ENCODE assay signal across 22 mouse cellular contexts in genomic region chr11:46200664-46201063, GRCm38 (mm10). TPM values are rescaled to one million over a fixed set of nuclear protein-coding genes. Genes with fewer than 3 reads are reported as not detected.
A peak's percentile ranks its signal among the peaks of the same experiment; 100 is the strongest.
DNase-seq lines count a peak whose midpoint lies in the region; ATAC-seq and TF ChIP-seq lines count a peak whose summit lies in the region.
"Had no signal": no experiment of that assay in that cellular context is flagged by ENCODE, and none has a peak within 500 bp of the region (broad histone marks: within the 10 kb centered on the region; RNA-seq: fewer than 3 reads in every experiment).

No protein-coding gene starts in this region.

- no peak for TF ChIP-seq POLR2A in kidney, adult 2 months (IDR thresholded peaks at IDR 0.05; ENCODE audit: low read depth, low read length)
- no peak for TF ChIP-seq POLR2A in cerebellum, adult 2 months (IDR thresholded peaks at IDR 0.05; ENCODE audit: borderline replicate concordance, insufficient read depth, low read length)

- H3K36me3 ChIP-seq in heart, embryonic 11.5 days (ENCODE audit: control insufficient read depth, insufficient read depth, low read length): 0 out of 2 replicates have a peak, but pooled peaks cover 2% of the 10 kb centered on the region
- H3K36me3 ChIP-seq in kidney, embryonic 15.5 days: 0 out of 2 replicates have a peak, but pooled peaks cover 5% of the 10 kb centered on the region
- no peaks in the 10 kb centered on the region; the same call in 1 of the 2 replicates for H3K36me3 ChIP-seq in kidney, adult 2 months (ENCODE audit: control insufficient read depth, insufficient read depth, low read length)
- no peaks in the 10 kb centered on the region for H3K36me3 ChIP-seq in stomach, postnatal 0 days (ENCODE audit: control insufficient read depth, insufficient read depth, low read length)

- no peak overlapping the region for H3K4me3 ChIP-seq in heart, embryonic 11.5 days (ENCODE audit: low read depth, low read length)
- no peak overlapping the region for H3K4me3 ChIP-seq in kidney, embryonic 15.5 days (replicated peaks)
- no peak overlapping the region for H3K4me3 ChIP-seq in kidney, adult 2 months (ENCODE audit: insufficient read depth, low read depth, low read length)
- no peak overlapping the region for H3K4me3 ChIP-seq in cerebellum, adult 2 months (replicated peaks; ENCODE audit: insufficient read depth, low read depth, low read length)
- no peak overlapping the region for H3K4me3 ChIP-seq in stomach, postnatal 0 days (ENCODE audit: low read depth, low read length)

- H3K9ac ChIP-seq in heart, embryonic 11.5 days (ENCODE audit: low read depth, low read length): no peak overlapping the region
- H3K9ac ChIP-seq in kidney, embryonic 15.5 days: no peak overlapping the region
- H3K9ac ChIP-seq in stomach, postnatal 0 days (ENCODE audit: low read length): no peak overlapping the region

- TF ChIP-seq CTCF in kidney, adult 2 months (conservative IDR thresholded peaks at IDR 0.05; ENCODE audit: insufficient read depth, insufficient read length, low read depth, low read length): no peak
- TF ChIP-seq CTCF in cerebellum, adult 2 months (IDR thresholded peaks at IDR 0.05; ENCODE audit: borderline replicate concordance, insufficient read depth, low read depth, low read length): no peak
- no peak for TF ChIP-seq CTCF in stomach, postnatal 0 days (IDR thresholded peaks at IDR 0.05; ENCODE audit: low read depth)

- no peak for ATAC-seq in heart, embryonic 11.5 days (replicated peaks; ENCODE audit: insufficient number of reproducible peaks, low FRiP score, low TSS enrichment)
- ATAC-seq in kidney, embryonic 15.5 days (replicated peaks; ENCODE audit: low FRiP score): 0 out of 2 replicates have a peak, but pooled peaks have one; percentile 13
- no peak for ATAC-seq in stomach, postnatal 0 days (ENCODE audit: low FRiP score, low TSS enrichment)
- ATAC-seq: inflammation-experienced regulatory T-cells, adult 6 months had no signal

- H3K9me3 ChIP-seq in heart, embryonic 11.5 days (replicated peaks; ENCODE audit: control insufficient read depth, low read length): no peaks in the 10 kb centered on the region
- no peaks in the 10 kb centered on the region for H3K9me3 ChIP-seq in kidney, embryonic 15.5 days (replicated peaks)
- H3K9me3 ChIP-seq in stomach, postnatal 0 days (ENCODE audit: control insufficient read depth, low read length): no peaks in the 10 kb centered on the region

- 78% methylated on average over 11 of the region's 11 CpGs for WGBS in heart, embryonic 11.5 days (ENCODE audit: insufficient replicate concordance)
- 67% methylated on average over 11 of the region's 11 CpGs for WGBS in kidney, embryonic 15.5 days
- 75% methylated on average over 11 of the region's 11 CpGs for WGBS in kidney, adult 2 months
- WGBS in cerebellum, adult 2 months: 22% methylated on average over 11 of the region's 11 CpGs
- 87% methylated on average over 11 of the region's 11 CpGs for WGBS in stomach, postnatal 0 days

- no peak for DNase-seq in heart, adult 18-20 months
- no peak for DNase-seq in kidney, adult 2 months
- DNase-seq in cerebellum, adult 2 months: peak; percentile 51 to 66
- DNase-seq in cerebellum, postnatal 36 days: peak; percentile 35 to 37
- no peak for DNase-seq in stomach, postnatal 0 days (ENCODE audit: low spot score)
- DNase-seq in gastrocnemius, postnatal 25 days: no peak
- DNase-seq: B cell, adult 2 months; gastrocnemius, postnatal 10 days; heart, postnatal 36 days; kidney, adult 8-10 months; kidney, postnatal 4 days; lung, adult 2 months; thymus, postnatal 25 days had no signal

- no peak overlapping the region for H3K4me2 ChIP-seq in heart, embryonic 11.5 days
- no peak overlapping the region for H3K4me2 ChIP-seq in kidney, embryonic 15.5 days
- no peak overlapping the region for H3K4me2 ChIP-seq in stomach, postnatal 0 days (replicated peaks; ENCODE audit: low read depth)
- H3K4me2 ChIP-seq: liver, embryonic 11.5 days; midbrain, embryonic 11.5 days had no signal

- H3K4me1 ChIP-seq in heart, embryonic 11.5 days (ENCODE audit: control insufficient read depth, insufficient read depth, low read length): peaks cover 42% of the 10 kb centered on the region
- peaks cover 43% of the 10 kb centered on the region for H3K4me1 ChIP-seq in kidney, embryonic 15.5 days
- H3K4me1 ChIP-seq in kidney, adult 2 months (ENCODE audit: control insufficient read depth, insufficient read depth, low read length): peaks cover 6% of the 10 kb centered on the region; the same call in 1 of the 2 replicates
- H3K4me1 ChIP-seq in cerebellum, adult 2 months (ENCODE audit: control insufficient read depth, insufficient read depth, low read length): peaks cover 10% of the 10 kb centered on the region
- H3K4me1 ChIP-seq in stomach, postnatal 0 days (replicated peaks; ENCODE audit: control insufficient read depth, insufficient read depth): no peaks in the 10 kb centered on the region

- H3K27ac ChIP-seq in heart, embryonic 11.5 days (ENCODE audit: low read depth, low read length): peak overlapping the region; percentile 82; the same call in 1 of the 2 replicates
- H3K27ac ChIP-seq in kidney, embryonic 15.5 days: no peak overlapping the region
- H3K27ac ChIP-seq in kidney, adult 2 months (ENCODE audit: insufficient read depth, low read depth, low read length): no peak overlapping the region
- no peak overlapping the region for H3K27ac ChIP-seq in cerebellum, adult 2 months (ENCODE audit: insufficient read depth, low read length)
- H3K27ac ChIP-seq in stomach, postnatal 0 days (replicated peaks): no peak overlapping the region

- no peak for TF ChIP-seq EP300 in stomach, postnatal 0 days (optimal IDR thresholded peaks at IDR 0.05)

- no peaks in the 10 kb centered on the region for H3K27me3 ChIP-seq in heart, embryonic 11.5 days (ENCODE audit: control insufficient read depth, insufficient read depth, low read length)
- no peaks in the 10 kb centered on the region for H3K27me3 ChIP-seq in kidney, embryonic 15.5 days
- H3K27me3 ChIP-seq in kidney, adult 2 months (replicated peaks; ENCODE audit: control insufficient read depth, insufficient read depth, low read length): no peaks in the 10 kb centered on the region
- no peaks in the 10 kb centered on the region for H3K27me3 ChIP-seq in cerebellum, adult 2 months (ENCODE audit: control insufficient read depth, insufficient read depth, low read length)
- H3K27me3 ChIP-seq in stomach, postnatal 0 days (ENCODE audit: control insufficient read depth, insufficient read depth, low read length): no peaks in the 10 kb centered on the region

RNA-seq across cellular contexts. Expression of gene Nipal4, which starts 34.4 kb away (rescaled TPM):
- polyA plus RNA-seq in heart, embryonic 11.5 days (2014; fragmentation: Nextera tagmentation; extraction: Ambion mirVana): 12.2 and 18.2 TPM in 2 replicates
- total RNA-seq in heart, adult 18-20 months (2021): not detected
- 0.48 and 1.2 TPM in 2 replicates for polyA plus RNA-seq in kidney, embryonic 15.5 days (2015; fragmentation: Nextera tagmentation; extraction: Ambion mirVana)
- polyA plus RNA-seq in kidney, adult 2 months (2012; rRNA removed): 0.19 and 0.30 TPM in 2 replicates
- 6.6 and 8.4 TPM in 2 replicates for polyA plus RNA-seq in cerebellum, adult 2 months (2012; rRNA removed)
- polyA plus RNA-seq in stomach, postnatal 0 days (2015; fragmentation: Nextera tagmentation; extraction: Ambion mirVana): 29.2 and 30.0 TPM in 2 replicates
- total RNA-seq in gastrocnemius, postnatal 25 days (2021): not detected
- total RNA-seq: adrenal gland, postnatal 36 days; monocyte, adult 5-6 weeks had no signal

RNA-seq across cellular contexts. Expression of gene Fndc9, which starts 34.7 kb away (rescaled TPM):
- not detected in 2 replicates for polyA plus RNA-seq in heart, embryonic 11.5 days (2014; fragmentation: Nextera tagmentation; extraction: Ambion mirVana)
- not detected for total RNA-seq in heart, adult 18-20 months (2021)
- 0.13 and 0.21 TPM in 2 replicates for polyA plus RNA-seq in kidney, embryonic 15.5 days (2015; fragmentation: Nextera tagmentation; extraction: Ambion mirVana)
- polyA plus RNA-seq in kidney, adult 2 months (2012; rRNA removed): not detected in 2 replicates
- polyA plus RNA-seq in cerebellum, adult 2 months (2012; rRNA removed): 0.39 and 0.52 TPM in 2 replicates
- polyA plus RNA-seq in stomach, postnatal 0 days (2015; fragmentation: Nextera tagmentation; extraction: Ambion mirVana): 6.9 and 8.2 TPM in 2 replicates
- not detected for total RNA-seq in gastrocnemius, postnatal 25 days (2021)
- total RNA-seq: adrenal gland, postnatal 36 days; gastrocnemius, postnatal 10 days; heart, adult 8-10 months; heart, postnatal 36 days; monocyte, adult 5-6 weeks had no signal
- polyA plus RNA-seq: liver, embryonic 11.5 days; small intestine, adult 2 months had no signal

Comparison
In these comparisons a context has a peak if more than half of its experiments do, and no peak if none do; other contexts are left out.
1. DNase-seq: peak in cerebellum, adult 2 months (2 of 2) and cerebellum, postnatal 36 days (2 of 2); none in heart, adult 18-20 months (0 of 2), kidney, adult 2 months (single experiment), stomach, postnatal 0 days (single experiment) and gastrocnemius, postnatal 25 days (single experiment).